Mouse (Mus musculus): Measurements from ENCODE around the gene Lhx3.

Lhx3 gene

DNA sequence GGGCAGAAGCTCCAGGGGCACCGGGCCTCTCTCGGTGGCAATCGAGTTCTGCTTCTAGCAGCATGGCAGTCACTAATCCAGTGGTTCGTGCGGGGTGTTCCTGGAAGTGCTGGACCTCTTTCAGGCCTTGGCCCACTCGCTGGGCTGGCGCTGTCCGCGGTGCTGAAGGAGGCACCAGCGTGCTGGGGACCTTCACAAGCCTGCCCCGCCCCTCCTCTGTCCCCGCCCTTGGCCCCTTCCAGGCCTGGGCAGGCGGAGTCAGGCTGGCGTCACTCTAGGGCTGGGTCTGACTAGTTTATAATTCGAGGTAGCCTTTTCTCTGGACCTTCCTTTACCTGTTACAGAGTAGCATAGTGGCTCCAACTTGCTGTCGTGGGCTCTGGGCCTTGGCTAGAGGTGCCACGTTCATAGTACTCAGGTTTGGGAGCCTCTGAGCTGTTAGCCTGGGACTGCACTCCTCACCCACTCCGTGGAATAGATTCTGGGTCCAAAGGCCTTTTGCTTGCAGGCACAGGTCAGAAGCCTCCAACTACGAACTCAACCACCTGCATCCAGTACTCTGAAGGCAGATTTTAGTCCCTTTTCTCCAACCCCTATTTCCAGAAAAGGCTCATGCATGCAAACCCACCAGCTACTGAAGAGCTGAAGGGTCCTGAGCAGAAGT is at the start of gene Lhx3:
Lhx3 (minus strand) TSS at position 164 of the 664 bp plus-strand sequence.
- peak; percentile 24 for DNase-seq (ENCODE audit: low read depth)

DNA sequence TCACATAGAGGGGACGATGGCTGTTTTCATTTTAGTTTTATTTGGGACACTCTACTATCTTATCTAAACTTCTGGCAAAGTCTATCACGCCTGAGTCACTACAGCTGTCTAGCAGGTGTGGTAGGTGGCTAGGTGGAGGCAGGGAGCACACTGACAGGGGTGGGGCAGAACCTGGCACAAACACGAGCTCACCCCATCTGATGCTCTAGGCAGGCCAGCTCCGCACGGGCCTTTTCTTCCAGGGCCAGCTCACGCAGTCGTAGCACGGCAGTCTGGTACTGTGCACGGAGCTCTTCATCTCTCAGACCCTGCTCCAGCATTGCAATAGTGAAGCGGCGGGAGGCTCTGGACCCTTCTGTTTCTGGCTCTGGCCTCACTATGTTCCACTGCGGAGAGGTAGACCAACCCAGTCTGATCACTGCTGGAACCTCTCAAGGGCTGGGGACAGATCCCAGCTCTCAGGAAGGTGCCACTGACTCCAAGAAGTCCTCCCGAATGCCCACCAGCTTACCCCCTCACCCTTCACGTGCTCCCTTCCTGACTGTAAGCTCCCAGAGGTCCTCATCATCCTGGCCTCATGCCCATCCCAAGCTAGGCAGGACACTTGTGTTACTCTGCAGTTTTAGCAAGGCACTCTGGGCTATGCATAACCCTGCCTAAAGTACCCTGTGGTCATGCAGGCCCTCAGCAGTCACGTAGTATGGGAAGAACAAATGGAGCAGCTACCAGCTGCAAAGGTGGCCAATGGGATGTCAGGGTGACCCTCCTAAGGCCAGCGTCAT is 49.4 kb upstream of the Lhx3 start:
- no peak for DNase-seq (ENCODE audit: low read depth)

DNA sequence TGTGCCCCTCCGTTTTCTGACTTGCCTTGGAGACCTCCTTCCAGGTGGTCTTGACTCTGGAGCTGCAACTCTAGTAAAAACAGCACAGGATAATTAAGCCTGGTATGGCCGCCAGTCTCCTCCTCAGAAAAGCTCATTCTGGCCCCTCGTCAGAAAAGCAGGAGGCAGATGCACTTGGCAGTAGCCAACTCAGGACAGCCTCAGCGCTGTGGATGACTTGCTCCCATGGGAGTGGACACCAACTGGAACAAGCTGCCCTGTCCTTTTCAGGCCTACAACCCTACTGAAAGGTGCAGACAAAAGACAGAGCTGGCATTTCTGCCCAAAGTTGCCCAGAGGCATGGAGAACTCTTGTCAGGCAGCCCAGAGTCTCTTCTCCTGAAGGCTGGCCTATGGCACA is 46.7 kb upstream of the Lhx3 start:
- DNase-seq (ENCODE audit: low read depth) = no peak

DNA sequence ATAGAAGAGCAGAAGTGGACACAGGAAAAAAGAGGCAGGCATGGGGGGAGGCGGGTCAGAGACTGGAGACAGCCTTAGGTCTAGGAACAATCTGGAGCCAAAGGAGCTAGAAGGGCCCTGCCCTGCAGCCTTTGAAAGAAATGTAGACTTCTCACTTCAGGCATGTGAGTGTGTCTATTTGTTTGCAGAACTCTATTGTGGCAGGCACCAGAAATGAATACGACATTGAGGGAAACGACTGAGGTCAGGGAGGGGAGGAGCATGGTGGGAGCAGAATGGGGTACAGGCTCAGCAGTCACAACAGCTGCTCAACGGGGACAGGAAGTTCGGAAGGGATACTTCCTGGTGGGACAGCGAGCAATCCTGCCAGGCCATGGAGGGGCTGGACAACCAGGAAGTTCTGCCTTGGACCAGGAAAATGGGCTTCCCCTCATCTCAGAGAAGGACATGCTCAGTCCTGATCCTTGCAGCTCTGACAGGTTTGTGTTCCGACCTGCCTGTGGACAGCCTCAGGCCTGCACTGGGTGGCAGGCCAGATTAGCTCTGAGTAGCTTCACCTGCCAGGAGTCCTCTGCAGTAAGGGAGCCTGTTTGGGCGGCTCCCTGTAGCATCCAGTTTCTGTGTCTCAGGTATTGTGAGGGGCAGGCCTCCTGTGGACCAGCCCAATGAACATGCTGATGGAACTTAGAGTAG is 44.6 kb upstream of the Lhx3 start:
- no peak for DNase-seq (ENCODE audit: low read depth)

DNA sequence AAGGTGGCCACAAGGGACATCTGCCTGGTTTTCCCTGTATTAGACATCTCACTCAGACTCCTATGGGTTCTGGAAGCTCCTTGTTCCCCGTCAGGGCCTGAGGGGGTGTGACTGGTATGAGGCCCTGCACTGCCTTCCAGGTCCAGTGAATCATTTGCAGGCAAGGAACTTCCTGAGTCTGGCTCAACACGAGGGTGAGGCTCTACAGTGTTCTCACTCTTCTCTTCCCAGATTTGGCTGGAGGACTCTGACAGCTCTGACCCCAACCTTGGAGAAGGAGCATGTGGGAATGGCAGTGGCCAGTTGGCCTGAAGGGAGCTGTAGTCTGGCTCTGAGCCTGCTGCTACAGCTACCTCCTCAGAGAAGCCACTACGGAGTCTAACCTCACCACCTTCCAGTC is 39.4 kb upstream of the Lhx3 start:
- no peak for DNase-seq (ENCODE audit: low read depth)

DNA sequence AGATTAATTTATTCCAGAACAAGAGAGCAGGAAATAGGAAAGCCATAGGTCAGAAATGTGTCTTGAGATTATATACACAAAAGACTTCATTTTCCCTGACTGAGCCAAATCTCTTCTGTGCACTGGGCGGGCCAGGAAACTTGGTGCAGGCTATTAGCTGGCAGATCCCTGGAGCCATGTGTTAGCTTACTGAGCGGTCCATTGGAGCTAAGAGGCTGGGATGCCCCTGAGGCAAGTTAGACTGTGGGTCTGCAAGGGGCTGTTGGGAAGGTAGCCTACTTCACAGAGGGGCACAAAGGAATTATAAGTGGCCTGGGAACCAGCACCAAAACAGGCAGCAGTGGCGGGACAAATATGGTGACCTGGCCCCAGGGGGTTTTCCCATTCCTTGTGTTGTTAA is 32.8 kb upstream of the Lhx3 start:
- DNase-seq (ENCODE audit: low read depth) = no peak

DNA sequence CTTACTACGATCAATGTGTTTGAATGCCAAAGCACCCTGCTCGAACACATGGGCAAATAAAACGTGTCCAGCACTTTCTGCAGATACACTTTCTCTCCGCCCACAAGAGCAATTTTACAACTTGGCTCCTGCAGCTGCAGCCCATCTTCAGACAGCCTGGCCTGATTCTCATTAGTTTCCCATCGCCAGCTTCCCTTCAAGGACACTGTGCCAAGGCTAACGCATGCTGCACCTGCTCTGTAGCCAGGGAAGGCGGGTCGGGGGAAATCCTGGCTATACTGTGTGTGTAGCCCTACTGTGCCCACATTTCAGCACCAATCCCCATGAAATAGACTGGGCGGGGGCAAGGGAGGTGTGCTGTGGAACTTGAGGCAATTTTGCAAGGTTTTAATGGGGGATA is 32.2 kb upstream of the Lhx3 start:
- DNase-seq (ENCODE audit: low read depth) = no peak

DNA sequence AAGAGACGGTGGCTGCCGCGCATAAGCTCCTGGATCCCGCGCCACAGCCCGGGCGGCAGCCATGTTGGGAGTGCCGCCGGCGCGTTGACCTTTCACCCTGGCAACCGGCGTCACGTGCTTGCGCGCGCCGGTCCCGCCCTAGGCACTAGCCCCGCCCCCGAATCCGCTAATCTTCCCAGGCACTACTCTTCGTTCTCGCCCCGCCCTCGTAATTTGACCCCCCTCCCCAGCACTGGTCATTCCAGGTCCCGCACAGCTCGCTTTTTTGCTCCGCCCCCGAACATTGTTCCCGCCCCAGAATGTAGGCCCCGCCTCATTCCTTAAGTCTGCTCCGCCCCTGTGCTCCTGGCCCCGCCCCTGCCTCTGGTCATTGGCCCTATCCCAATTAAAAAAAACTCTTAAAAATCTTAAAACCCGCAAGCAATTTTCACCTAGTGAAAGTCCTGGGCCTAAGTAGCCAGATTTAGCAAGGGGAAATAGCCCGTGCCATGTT is 29.2 kb upstream of the Lhx3 start, which contains the start of gene Qsox2:
Qsox2 (minus strand) TSS at position 236 of the 493 bp plus-strand sequence.
- peak; percentile 88 for DNase-seq (ENCODE audit: low read depth)

DNA sequence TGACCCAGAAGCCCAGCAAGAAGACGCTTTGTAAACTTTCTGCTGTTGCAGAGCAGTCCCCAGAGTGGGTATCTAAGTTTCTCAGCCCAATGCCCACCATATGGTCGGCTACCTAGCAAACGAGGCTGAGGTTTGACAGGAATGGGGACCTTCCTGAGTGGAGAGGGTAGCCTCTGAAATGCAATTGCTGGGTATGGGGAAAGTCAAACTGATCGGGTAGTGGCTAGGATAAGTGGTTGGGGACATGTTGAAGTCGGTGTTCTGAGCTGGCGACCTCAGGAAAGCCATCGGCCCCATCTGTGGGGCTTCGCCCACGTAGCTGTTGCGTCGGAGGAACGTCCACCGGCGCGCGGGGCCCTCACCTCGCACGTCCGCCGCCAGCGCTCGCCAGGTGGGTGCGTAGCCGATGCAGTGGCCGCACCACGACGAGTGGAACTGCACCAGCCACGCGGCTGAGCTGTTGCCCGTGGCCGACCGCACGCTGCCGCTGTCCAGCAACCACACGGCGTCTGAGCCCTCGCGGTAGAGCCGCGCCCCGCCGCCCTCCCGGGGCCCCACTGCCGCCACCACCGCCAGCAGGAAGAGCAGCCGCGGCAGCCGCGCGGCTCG is 28.7 kb upstream of the Lhx3 start:
- no peak for DNase-seq (ENCODE audit: low read depth)

DNA sequence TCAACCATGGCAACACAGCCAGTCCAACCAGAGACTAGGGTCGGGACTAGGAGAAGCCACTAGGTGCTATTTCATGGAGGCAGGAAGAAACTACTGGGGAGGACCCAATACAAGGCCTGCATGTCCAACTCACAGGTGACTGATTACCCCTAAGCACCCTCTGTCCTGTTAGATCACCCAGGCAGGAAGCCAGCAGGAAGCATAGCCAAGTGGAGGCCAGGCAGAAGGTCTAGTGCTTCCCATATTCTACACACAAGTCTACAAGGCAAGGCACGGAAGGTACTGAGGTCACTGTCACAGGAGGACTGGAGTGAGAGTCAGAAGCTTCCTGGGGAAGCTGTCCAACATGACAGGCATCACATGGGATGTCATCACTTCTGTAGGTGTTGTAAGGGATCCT is 26.7 kb upstream of the Lhx3 start:
- no peak for DNase-seq (ENCODE audit: low read depth)

DNA sequence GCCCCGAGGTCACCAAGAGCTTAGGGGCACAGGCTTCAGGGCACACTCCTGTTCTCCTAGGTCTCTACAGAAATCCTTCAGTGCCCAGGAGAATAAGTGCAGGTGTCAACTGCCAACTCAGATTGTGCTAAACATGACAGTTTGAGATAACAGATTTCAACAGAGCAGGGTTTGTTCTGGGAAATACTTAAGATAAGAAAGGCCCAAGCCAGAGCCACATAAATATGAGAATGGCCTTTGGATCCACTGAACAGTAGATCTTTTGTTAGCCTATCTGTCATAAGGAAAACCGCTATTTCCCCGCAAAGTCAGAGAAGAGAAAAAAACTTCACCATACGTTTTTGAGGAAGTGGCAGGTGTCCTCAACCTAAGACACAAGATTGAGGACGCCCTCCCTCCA is 26.2 kb upstream of the Lhx3 start:
- DNase-seq (ENCODE audit: low read depth) = no peak

DNA sequence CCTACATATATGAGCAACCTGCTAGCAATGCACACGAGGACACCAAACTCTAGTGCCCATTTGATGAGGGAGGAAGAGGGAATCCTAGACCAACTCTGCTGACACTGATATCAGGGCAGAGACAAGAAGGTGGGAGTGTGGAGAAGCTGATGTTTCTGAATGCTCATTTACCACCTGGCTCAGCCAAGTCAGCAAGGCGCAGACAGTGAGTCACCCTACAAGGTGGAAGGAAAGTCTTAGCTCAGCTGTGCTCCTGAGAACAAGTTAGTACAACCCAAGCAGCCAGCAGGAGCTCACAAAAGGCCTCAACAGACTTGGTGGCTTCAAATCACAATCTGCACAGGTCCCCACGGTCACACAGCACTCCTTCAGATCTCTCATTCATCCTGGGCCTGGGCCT is 23.3 kb upstream of the Lhx3 start:
- no peak for DNase-seq (ENCODE audit: low read depth)

DNA sequence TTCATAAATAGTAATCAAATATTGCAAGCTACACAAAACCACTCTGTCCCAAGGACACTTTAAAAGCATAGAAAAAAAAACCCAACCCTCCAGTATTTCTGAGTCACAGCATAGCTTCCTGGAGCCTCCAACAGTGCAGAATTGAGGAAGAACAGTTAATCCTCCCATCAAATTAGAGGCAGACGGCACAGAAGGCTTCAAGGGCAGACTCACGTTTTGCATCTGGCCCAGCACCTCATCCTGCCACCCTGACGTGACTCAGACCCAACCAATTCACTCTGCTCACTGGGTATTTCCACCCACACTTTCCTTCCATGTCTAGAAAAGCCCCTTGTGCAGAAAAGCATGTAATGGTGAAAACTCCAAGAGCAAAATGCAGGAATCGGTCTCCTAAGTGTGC is 22.2 kb upstream of the Lhx3 start:
- no peak for DNase-seq (ENCODE audit: low read depth)

DNA sequence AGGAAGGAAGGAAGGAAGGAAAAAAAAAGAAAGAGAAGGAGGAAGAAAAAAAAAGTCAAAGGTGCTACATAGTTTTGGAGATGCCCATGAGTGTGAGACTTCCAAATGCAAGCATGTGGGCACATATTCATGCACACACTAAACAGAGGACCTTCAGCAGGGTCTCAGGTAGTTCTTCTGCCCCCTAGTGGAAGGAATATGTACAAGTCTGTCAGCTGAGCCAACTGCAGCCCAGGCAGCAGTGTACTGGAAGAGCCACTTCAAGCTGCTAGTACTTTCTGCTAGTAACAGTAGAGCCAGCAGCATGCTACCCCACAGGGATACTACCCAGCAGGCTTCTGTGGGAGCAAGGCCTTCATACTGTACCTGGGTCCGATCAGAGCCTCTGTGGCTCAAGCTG is 19.7 kb upstream of the Lhx3 start:
- DNase-seq (ENCODE audit: low read depth) = peak; percentile 71

DNA sequence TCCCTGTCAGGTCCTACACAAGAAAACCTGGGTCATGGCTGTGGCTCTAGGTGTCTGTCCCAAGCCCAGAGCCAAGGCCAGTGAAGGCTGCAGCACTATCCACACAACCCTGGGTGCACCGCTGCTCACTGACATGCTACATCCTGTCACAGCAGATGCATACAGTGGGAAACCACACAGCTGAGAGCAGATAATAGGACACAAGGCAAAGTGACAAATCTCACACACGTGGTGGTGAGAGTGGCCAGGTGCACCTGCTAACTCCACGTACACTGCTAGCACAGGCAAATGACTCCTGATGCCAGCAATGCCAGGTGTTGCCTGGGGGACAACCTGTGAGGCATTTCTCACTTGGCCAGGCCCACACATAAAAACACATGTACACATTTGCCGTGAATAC is 17.2 kb upstream of the Lhx3 start:
- DNase-seq (ENCODE audit: low read depth) = no peak

DNA sequence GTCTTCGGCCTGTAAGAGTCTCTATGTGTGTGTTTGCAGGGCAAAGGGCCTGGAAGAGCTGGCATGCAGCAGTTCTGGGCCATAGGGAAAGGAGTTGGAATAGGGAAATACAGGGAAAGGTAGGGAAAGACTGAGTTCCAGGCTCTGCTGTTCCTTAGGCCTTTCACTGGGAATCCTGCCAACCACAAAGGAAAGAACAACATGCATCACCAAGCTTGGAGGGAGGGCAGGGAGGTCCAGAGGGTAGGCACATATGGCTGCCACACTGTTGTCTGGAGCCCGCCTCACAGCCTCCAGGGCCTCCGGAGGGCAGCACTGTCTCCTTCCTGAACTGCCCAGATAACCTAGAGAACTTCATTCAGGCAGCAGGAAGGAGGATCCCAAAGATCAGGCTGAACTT is 15.9 kb upstream of the Lhx3 start:
- DNase-seq (ENCODE audit: low read depth) = no peak

DNA sequence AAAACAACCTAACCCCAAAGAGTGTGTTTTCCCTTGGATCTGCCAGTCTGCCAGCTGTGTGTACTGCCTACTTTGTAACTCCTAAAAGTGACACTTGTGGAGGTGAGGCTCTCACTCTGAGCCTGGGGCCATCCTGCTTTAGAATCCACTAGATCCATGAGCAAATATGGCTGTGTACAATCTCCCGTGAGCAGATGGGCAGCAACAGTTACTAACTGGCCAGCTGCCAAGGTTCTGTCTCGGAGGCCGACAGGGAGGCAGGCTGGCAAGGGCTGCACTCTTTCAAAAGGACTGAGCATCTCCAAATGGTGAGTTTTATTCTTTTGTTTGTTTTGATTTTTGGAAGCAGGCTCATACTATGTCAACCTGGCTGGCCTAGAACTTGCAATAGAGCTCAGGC is 6.4 kb upstream of the Lhx3 start:
- DNase-seq (ENCODE audit: low read depth) = no peak

DNA sequence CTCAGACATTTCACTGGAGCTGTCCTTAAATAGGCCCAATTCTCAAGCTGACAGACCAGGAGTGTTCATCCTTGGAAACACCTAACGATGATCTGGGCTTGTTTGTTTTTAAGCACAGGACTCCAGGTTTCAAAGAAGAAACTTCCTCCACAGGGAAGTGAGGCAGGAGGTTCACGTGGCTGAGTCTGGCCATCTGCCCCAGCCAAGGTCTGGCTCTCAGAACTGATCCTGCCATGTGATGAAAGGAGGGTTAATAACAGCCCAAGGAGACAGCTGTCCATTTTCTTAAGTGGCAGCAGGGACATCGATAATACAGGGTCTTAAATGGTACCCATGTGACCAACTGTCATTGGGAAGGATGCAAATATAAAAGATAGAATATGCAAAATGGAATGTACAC is 1.5 kb upstream of the Lhx3 start:
- DNase-seq (ENCODE audit: low read depth) = no peak

DNA sequence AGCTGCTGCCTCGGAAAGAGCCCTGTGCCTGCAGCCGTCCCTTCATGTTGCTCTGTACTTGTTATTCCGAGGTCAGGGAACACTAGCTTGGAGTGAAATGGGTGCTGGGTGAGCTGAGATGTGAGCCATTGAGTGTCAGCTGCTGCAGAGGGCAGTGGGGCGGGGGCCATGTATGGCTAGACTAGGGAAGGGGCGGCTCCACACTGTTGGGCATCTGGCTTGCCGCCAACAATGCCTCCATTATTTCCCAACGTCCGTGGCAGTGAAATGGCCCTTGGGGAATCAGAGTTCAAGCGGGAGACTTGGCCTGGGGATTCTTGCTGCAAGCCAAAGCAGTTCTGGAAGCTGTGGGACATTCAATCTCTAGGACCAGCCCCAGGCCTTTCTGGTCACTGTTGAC is 530 bp downstream of the Lhx3 start:
- DNase-seq (ENCODE audit: low read depth) = no peak

DNA sequence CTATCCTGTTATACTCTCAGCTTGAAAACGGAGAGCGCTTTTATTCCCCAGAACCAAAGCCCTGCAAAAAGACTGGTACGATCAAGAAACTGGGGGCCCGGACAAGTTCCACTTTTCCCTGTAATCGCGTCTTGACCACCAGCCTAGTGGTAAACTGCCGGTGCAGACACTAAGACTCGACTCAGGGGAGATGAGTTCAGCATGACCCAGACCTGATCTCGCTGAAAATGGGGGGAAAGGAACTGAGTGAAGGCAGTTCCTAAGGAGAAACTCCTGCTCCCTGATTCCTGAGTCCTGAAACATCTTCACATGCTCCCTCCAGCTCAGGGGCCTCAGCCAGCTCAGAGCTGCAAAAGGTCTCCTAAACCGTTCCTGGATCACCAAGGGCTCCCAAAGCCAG is 2.3 kb downstream of the Lhx3 start:
- DNase-seq (ENCODE audit: low read depth) = no peak

DNA sequence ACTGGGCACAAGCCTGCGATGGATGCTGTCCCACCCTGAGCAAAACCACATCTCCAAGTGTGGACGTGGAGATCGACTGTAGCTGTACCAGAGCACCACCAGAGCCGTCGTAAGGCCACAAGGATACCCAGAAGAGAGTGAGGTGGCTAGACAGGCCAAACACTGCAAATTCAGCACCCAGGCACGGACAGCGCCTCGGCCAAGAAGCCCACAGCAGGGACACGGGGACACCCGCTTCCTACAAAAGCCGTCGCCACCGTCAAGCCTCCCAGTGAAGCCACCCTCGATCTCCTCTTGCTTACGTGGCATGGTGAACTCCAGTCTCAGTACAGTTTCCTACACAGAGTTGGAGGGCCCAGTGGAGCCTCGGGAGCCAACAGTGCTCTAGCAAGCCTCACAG is 3.0 kb downstream of the Lhx3 start:
- no peak for DNase-seq (ENCODE audit: low read depth)

DNA sequence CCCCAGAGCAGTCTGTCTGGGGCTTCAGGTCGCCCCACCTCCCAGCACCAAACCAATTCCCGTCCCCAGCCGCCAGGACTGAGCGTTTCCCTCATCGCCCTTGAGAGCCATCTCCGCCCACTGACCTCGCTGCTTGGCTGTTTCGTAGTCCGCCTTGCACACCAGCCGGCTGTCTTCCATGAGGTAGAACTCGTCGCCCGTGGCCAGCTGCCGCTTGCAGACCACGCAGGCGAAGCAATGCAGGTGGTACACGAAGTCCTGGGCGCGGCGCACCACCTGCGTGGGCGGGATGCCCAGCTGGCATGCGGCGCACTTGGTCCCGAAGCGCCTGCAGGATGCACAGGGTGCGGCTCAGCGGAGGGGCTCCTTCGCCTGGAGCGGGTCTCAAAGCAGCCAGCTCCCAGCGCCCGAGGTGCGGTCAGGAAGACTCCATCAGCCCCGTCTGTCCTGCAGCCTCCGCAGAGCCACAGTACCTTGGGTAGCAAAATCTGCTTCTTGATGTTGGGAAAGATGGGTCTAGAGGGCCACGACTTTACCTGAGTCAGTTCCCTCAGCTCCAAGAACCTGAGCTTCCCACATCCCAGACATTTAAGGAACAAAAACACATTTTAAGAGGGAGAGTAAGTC is 5.1 kb downstream of the Lhx3 start:
- DNase-seq (ENCODE audit: low read depth) = no peak

Measured in naive thymus-derived CD4-positive, alpha-beta T cell, adult 2 months (primary cell).